Mouse (Mus musculus): ENCODE measurements around the gene Efhd1. TPM values are rescaled to one million over a fixed set of nuclear protein-coding genes. Genes with fewer than 3 reads are reported as not detected.

The Efhd1 gene
- not detected for polyA plus RNA-seq (2017; shearing (Covaris generic))

DNA sequence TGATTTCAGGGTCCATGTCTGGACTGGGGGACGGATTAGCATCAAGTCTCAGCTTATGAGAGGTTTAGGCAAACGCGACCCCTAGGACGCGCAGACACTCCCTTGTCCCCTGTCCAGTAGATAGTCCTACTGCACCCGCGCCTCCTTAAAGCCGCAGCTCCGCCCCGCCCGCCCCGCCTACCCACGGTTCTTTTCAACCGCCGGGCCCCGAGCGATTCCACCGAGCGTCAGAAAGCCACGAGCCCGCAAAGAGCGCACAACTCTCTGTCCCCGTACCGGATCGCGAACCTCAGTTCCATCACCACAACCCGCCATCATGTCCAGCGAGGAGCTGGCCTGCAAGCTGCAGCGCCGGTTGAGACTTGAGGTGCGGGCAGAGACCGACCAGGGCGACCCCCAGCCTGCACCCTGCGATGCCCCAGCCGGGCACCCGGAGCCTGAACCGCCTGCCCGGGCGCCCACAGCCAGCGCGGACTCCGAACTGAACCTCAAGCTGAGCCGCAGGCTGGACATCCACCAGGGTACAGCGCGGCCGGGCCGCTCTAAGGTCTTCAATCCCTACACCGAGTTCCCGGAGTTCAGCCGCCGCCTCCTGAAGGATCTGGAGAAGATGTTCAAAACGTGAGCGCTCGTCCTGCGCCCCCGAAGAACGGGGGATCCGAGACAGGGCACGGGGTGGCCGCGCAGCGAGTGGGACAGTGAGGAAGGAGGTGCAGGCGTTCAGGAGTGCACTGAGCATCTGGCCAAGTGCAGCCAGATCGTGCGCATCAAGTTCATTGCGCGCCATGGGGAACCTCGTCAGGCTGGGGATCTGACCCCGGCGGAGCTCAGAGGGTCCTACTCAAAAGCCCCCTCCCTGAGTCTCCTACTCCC is at the start of gene Efhd1:
Gene Efhd1, plus strand, starts transcription at position 230 of the 873 bp plus-strand sequence.
- no peak for ATAC-seq

DNA sequence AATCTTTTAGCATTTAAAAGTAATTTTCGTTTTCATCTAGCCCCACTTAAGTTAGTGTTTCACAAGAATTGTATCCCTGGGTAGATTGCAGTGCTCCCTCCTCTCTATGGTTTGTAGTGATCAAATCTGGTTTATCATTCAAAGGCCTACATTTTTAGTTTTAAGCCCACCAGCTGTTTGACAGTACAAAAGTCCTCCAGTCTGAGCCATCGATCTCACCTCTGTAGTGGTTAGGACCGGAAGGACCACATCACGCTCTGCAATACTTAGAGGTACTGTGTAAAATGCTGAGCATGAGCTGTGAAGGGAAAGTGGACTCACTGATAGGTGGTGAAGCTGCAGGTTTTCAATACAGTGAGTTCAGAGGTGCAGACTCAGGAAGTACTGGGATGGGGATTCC is 49.4 kb upstream of the Efhd1 start:
- peak; percentile 27 for ATAC-seq

DNA sequence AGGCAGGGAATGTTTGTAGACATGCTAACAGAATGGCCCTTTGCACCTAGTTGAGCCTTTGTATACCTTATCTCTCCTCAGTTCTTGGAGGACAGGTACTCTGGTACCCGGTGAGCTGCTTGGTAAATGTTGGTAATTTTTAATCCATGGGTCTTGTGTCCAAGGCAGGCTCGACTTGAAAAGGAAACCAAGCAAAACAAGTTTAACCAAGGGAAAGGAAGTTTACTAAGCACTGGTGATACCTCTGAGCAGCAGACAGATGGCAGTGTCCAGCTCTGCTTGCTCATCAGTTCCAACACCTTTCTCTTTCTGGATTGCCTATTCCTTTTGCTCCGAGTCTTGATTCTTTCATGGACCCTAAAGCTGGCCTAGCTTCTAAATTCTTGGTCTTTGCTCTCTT is 46.2 kb upstream of the Efhd1 start:
- ATAC-seq = no peak

DNA sequence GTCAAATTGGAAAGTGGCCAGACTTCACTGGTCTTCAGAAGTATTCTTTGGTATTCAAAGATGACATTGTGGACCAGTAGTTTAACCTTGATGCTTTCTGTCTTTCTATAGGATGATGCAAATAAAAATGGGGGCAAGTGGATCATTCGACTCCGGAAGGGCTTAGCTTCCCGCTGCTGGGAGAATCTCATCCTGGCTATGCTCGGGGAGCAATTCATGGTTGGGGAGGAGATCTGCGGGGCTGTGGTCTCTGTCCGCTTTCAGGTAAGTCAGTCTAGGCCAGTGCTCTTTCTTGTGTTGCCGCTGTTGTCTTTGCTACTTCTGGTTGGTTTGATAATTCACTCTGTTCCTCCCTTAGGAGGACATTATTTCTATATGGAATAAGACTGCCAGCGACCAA is 38.4 kb upstream of the Efhd1 start:
- ATAC-seq = no peak

DNA sequence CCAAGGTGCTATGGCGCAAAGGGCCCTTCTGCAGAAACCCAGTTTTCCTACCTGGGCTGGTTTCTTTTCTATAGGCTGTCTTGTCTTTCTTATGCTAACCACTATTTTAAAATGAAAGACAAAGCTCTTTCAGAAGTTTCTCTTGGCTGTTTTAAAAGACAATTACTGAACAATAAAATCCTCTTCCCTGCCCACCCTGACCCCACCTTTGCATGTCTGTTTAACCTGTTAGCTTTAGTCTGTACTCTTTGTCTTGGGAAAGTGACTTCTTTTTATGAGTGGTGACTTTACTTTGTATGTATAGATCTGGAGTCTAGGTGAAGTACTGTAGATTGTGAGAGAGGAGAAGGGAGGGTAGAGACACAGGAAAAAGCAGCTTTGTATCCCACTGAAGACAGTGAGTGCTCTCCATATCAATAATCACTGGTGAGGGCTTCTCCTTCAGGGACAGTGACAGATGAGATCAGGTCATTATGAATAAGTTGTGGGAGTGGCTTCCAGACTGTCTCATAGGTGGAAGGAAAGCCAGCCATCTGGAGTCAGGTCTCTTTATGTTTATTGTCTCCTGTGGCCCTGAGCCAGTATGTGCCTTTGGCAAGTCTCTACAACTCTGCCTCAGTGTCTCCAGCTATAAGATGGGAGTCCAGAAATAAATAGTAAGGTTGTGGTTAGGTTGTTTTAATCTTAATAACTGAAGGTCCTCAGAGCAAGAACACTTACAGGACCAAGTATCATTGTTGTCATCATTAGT is 37.6 kb upstream of the Efhd1 start:
- no peak for ATAC-seq

DNA sequence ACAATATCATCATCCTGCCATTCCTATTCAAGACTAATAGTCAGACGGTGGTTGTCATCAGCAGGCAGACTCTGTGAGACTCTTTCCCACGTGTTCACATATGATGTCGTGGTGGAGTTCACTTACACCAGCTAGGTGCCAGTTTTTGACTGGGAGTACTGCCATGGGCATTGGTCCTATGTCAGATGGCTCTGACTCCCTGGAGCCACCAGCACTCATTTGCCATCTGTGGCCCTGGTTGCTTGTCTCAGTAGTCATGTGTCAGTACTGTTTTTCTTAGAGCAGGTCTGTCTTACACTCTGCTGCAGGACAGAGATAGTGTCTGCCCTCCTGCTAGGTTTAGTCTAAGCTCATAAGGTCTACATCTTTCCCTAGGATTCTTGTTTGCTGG is 37.0 kb upstream of the Efhd1 start:
- ATAC-seq = no peak

DNA sequence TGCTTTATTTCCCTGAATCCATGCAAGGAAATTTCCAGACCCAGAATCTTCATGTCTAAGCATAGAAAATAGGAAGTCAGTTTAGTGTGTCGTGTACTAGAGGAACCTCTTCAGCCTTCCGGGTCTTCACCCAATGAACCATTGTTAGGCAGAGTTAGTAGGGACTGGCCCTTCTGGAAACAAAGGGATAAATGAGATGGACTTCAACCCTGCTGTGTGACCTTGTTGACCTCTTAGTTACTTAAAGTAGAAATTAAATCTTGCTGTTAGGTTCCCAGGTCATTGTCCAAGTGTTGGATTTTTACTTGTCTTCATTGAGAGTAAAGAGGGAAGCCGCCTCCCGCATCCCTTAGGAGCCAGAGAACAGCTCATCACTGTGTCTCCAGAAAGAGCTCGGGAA is 33.6 kb upstream of the Efhd1 start:
- no peak for ATAC-seq

DNA sequence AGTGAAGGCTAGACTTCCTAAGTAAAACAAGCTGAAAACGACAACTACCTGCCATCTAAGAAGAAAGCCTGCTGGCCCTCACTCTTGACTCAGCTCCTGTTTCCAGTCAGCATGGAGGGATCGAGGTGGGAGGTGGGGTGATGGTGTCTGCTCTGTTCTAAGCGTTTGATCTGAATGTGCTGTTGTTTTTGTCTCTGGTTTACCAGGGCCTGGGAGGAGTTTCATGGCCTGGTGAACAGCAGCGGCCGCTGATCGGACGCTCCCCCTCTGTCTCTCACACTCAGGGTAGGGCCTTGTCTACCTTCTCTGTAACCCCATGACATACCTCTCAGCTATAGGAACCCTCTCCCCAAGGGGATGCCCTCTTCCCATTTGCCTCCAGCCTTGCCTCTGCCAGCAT is 32.0 kb upstream of the Efhd1 start:
- ATAC-seq = no peak

DNA sequence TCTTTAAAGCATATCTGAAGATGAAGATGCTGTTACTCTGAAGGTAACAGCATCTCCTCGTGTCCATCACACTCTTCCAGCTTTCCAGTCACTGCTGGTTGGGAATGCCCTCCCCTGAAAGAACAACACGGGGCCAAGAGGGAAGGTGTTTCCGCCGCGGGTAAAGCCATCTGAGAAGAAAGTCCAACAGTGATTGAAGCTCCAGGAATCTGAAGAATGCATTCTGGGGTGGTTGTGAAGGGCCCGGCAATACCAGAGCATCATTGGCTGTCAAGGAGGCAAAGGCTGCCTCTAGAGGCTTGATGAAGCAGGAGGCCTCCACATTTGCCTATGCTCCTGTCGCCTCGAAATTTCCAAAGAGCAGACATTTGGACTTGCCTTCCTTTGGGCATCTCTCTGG is 25.1 kb upstream of the Efhd1 start:
- ATAC-seq = no peak

DNA sequence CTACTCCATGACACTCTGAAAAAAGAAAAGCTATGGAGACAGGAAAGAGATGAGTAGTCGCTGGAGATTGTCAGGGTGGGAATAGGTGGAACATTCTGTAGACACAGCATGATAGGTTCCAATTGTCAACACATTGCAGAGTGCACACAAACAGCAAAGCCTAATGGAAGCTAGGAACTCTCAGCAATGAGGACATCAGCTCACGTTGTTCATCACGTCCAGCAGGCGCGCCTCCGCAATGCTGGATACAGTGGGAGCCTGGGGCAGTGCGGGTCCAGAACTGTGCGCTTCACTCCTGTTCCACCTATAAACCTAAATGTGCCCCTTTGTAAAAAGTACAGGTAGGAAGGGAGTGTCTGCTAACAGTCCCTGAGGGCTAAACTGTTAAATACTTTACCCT is 21.1 kb upstream of the Efhd1 start:
- ATAC-seq = no peak

DNA sequence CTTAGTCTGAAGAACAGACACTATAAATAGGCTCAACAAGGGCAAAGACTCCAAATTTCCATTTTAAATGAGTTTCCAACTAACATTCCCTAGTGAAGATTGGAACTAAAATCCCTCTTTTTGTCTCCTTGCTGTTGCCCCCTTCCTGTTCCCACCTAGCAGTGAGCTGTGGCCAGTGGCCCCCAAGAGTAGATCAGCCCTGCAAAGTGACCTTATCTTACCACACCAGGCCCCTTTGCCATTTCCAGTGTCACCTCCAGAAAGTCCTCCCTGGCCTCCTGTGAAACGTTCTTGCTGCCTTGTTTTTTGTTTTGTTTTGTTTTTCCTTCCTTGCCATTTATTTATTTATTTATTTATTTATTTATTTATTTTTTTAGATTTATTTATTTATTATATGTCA is 18.7 kb upstream of the Efhd1 start:
- ATAC-seq = no peak

DNA sequence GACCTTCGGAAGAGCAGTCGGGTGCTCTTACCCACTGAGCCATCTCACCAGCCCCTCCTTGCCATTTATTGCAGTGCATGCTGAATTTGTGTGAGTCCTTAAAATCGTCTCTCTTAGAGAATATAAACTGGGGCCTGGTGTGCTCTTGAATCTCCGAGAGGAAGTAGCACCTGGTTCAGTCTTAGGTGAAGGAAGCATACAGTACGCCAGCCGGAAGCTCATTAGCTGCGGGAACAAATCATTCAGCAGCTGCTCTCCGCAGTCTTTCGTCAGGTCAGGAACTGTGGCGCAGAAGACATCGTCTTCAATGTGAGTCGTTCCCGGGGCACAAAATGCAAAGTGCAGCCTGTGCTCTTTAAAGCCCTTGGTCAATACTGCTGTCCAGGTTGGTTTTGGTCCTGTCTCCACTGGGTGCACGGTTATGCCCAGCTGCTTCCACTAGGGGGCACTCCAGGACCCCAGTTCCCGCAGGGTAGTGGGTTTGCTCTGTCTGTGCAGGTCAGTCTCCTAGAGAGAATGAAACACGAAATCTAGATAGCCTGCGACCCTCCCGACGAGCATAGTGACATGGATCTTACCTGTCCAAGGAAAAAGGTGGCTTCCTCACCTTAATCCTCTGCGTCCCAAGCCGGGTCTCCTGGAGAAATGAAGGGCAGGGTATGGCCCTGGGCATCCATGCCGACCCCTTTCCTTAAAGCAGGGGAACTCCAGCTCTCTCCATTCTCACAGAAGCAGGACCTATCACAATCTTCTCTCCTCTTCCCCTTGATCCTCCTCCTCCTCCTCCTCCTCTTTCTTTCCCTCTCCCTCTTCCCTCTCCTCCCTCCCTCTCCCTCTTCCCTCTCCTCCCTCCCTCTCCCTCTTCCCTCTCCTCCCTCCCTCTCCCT is 18.0 kb upstream of the Efhd1 start:
- peak; percentile 67 for ATAC-seq

DNA sequence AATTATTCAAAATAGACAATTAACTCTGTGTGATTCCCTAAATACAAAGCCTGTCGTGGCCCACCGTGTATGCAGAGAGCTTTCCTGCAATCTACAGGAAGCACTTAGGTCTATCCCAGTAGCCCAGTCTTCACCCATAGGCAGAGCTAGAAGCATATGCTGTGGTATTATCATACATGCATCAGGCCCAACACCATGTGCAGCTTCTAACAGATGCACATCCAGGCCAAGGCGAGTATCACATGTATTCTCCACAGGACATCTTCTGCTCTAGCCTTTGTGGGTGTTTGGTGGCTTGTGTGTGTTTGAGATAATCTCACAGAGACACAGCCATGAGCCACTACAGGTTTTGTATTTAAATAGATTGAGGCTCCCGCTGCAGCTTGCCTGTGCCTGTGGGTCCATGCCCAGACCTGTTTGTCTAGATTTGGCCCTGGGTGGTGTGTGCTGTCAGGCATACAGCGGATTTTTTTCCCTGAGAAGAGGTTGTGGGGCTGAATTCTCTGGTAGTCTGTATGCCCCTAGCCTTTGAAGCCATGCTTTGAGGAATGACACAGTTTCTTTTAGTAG is 12.0 kb upstream of the Efhd1 start:
- no peak for ATAC-seq

DNA sequence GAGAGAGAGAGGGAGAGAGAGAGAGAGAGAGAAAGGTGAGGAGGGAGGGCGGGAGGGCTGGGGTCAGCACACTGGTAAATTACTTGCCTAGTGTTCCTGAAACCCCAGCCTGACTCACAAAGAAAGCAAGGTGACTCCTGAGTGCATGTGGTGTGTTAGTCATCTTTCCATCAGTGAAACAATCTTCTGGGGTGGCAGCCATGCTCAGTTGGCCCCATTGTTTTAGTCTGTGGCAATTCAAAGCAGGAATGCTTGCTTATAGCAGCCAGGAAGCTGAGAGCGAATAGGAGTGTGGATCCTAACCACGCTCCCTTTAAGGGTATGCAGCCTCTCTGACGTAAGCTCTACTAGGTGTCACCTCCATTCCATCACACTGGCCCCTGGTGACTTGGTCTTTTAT is 9.0 kb upstream of the Efhd1 start:
- ATAC-seq = no peak

DNA sequence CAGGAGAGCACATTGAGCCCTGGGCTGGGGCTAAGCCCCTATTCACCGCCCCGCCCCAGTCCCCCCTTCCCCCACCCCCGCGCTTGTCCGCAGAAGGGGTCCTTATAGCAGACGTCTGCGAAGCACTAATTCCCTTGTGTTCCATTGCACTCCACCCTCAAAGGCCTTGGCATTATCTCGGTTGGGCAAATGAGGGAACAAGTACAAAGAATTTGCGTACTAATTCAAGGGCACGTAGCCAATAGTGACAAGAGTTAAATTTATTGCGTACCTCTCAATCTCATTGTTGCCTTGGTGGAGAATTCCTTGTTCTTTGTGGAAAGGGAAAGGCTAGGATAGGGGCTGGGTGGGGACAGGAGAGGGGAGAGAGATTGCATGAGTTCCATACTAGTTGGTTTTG is 6.5 kb upstream of the Efhd1 start:
- ATAC-seq = no peak

DNA sequence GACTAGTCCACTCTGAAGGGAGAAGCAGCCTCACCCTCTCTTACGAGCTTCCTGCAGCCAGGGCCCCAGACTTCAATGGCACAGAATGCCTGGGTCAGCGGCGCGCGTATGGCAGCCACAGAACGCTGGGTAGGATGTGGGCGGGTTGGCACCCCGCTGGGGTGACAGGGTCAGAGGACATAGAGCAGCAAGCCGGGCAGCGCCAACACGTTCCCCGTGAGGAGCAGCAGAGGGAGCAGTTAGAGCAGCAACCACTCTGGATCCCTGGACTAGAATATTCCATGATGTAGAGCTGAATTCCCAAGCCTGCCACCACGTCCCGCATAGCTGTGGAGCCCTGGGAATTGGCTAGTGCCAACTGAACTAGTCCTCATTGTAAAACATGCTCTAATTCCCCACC is 5.7 kb upstream of the Efhd1 start:
- ATAC-seq = no peak

DNA sequence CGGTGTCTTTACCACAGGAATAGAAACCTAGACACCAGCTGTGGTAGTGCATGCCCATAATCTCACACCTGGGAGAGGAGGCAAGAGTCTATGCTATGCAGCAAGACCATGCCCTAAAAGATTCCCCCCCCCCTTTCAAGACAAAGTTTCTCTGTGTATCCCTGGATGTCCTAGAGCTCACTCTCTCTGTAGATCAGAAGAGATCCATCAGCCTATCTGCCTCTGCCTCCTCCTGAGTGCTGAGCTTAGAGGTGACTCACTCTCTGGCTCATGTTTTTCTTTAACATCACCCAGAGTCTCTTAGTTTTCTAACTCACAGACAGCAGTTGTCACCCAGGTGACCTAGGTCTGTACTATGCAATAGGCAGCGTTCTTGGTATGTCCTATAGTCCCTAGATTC is 4.8 kb upstream of the Efhd1 start:
- ATAC-seq = no peak

DNA sequence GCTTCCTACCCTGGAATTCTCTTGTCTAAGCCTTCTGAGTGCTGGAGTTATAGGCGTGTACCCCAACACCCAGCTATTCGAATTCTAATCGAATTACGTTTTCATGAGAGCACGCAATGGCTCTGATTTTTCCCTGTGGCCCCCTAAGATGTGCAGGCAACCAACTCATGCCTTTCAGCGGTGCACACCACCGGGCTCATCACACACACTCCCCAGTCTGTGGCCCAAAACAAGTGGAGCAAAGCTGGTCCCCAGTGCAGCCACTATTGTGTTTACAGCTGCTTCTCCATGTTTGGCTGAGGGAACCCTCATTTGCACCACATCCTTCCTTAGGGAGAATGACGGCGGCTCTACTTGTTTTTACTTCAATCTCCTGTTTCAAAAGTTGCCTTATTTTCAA is 906 bp upstream of the Efhd1 start:
- ATAC-seq = no peak

DNA sequence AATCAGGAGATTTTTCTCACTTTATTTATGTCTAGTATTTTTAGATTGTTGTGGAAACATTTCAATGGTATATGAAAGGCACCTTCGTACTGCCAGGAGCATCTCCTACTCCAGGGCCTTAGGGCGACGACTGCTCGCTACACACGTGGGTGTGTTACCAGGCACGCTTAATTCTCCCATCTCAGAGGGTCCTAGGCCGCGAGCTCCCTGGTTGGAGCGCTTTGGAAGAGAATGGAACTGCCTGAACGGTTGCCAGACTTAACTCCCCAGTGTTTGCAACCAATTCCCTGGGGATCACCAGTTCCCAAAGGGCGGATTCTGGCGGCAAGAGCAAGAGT is 398 bp upstream of the Efhd1 start:
- no peak for ATAC-seq

DNA sequence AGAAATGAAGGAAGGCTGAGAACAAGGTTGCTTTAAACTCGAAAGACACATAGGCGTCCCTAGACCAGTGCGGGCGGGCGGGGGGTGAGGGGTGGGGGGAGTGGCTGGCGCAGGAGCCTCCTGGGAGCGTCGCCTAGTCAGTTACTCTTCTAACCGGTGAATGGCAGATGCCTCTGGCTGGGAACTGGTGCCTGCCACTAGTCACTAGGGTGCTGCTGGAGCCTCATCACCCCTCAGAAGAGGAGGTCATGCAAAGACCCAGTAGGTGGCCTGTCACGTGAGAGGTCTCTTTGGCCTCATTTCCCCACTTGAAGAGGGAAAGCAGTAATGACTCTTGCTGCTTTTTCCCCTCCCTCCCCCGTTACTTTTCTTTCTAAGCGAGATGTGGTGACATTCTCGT is 1.0 kb downstream of the Efhd1 start:
- ATAC-seq = no peak

DNA sequence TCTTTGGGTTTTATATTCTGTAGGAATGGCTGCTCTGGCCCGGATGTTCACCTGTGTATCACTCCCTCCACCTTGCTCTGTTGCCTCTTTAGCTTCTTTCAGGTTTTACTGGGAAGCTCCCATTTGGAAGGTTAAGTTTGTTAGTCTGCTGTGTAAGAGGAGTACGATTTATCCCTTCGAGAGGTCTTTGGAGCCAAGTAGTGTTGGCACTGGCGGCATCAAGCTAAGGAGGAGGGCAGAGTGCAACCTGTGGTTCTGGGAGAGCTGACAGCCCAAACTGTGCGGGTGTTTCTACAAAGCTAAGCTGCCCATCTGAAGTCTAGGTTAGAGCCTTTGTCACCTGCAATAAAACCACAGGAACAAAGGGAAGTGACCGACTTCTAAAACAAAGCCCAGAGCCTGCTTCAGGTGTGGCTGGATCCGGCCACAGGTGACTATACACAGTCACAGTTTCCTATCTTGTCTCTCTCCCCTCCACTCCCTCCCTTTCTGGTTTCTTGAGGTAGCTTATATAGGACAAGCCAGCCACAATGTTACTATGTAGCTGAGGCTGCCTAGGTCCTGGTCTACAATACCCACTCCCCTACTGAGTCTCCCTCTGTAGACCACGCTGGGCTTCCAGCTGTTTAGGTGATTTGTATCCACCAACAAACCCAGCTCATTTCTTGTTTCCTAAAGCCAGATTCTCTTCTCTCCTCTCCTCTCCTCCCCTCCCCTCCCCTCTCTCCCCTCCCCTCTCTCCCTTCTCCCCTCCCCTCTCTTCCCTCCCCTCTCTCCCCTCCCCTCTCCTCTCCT is 2.3 kb downstream of the Efhd1 start:
- ATAC-seq = no peak

DNA sequence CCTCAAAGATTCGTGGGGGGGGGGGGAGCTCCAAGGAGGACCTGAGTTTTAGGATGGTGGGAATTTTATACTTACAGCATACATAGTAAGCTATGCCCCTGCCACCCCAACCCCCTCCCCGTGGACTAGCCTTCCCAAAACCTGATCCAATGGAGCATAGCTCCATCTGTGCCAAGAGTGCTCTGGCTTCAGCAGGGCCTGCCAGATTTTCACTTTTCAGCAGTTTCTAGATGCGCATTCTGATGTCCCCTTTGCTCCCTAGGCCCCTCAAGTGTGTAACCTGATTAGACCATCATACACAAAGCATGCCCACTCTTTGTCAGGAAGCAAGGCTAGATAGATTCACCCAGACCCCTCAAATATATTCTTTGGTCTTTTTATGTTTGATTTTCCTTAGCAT is 6.0 kb downstream of the Efhd1 start:
- no peak for ATAC-seq

All from inflammation-experienced regulatory T-cells, adult 6 months (primary cell).